Mouse (Mus musculus) forebrain, postnatal 0 days (tissue): ENCODE results near the gene D630045J12Rik. TPM values are rescaled to one million over a fixed set of nuclear protein-coding genes. Genes with fewer than 3 reads are reported as not detected.

ENCODE experiments used
- ATAC-seq: fragments of 200-750 bp; cut with Nextera tagmentation; 2 replicates; pipeline ENCODE4 v1.8.0; 2017; ENCODE audit warnings: mild to moderate bottlenecking, moderate library complexity
- DNase-seq: peaks from one replicate; pipeline ENCODE4 v3.0.0-alpha.2; 2015
- H3K27ac ChIP-seq: fragments of 300-500 bp; sonication (generic); 2 replicates; pipeline ENCODE4 v1.5.1; 2014; ENCODE audit warnings: low read depth, mild to moderate bottlenecking, antibody characterized with exemption, low read length, moderate library complexity, mixed read lengths
- H3K27me3 ChIP-seq: fragments of 300-500 bp; sonication (generic); 2 replicates; pipeline ENCODE4 v1.6.1; 2014; ENCODE audit warnings: mild to moderate bottlenecking, low read length, mixed read lengths; ENCODE audit not compliant: insufficient read depth
- H3K36me3 ChIP-seq: fragments of 300-500 bp; sonication (generic); 2 replicates; pipeline ENCODE4 v1.6.1; 2014; ENCODE audit warnings: mild to moderate bottlenecking, moderate library complexity; ENCODE audit not compliant: insufficient read depth
- H3K4me1 ChIP-seq: fragments of 300-500 bp; sonication (generic); 2 replicates; pipeline ENCODE4 v1.6.1; 2014; ENCODE audit warnings: antibody characterized with exemption; ENCODE audit not compliant: insufficient read depth
- H3K4me2 ChIP-seq: fragments of 300-500 bp; sonication (generic); 2 replicates; pipeline ENCODE4 v1.6.1; 2014; ENCODE audit warnings: low read depth, mild to moderate bottlenecking, moderate library complexity
- H3K4me3 ChIP-seq: fragments of 300-500 bp; sonication (generic); 2 replicates; pipeline ENCODE4 v1.5.1; 2014; ENCODE audit warnings: low read depth, low read length, mixed read lengths
- H3K9ac ChIP-seq: fragments of 300-500 bp; sonication (generic); 2 replicates; pipeline ENCODE4 v1.6.1; 2014; ENCODE audit warnings: mild to moderate bottlenecking
- H3K9me3 ChIP-seq: fragments of 300-500 bp; sonication (generic); 2 replicates; pipeline ENCODE4 v1.6.1; 2016; ENCODE audit warnings: low read length
- CTCF ChIP-seq: sonication (generic); IDR thresholded peaks from 2 replicates; pipeline ENCODE4 v1.5.1; 2016; ENCODE audit warnings: antibody characterized with exemption, control low read depth, low read depth
- WGBS: fragments of 180-500 bp; shearing (Covaris S2); extraction: QIAGEN DNeasy Blood & Tissue Kit; methylation state at CpG from one replicate; pipeline ENCODE4 v1.1.7; 2014; 5-methylcytosine and 5-hydroxymethylcytosine counted together
- polyA plus RNA-seq: library from polyadenylated mRNA; unstranded; fragments of >200 nt; fragmentation: Nextera tagmentation; extraction: Ambion mirVana; gene quantifications from 2 replicates; pipeline ENCODE4 v1.2.1, GENCODE M21; 2015
- total RNA-seq: library from RNA; depleted of rRNA; stranded (reverse); fragments of >200 nt; gene quantifications from 2 replicates; pipeline ENCODE4 v1.2.3, GENCODE M21; 2014

Gene D630045J12Rik
- total and polyA plus RNA-seq, 2 experiments from 2014 or later: 11.4 to 38.7 TPM

GRCm38 (mm10) chr6:38252766-38253735 is 758 bp downstream of the D630045J12Rik start:
- Histone ChIP-seq H3K9ac (peak overlapping the region; percentile 95), H3K9me3 (no peaks in the 10 kb centered on the region), H3K4me3 (peak overlapping the region; percentile 88), H3K36me3 (no peaks in the 10 kb centered on the region), H3K27me3 (no peaks in the 10 kb centered on the region), H3K27ac (peak overlapping the region; percentile 93), H3K4me1 (peaks cover 29% of the 10 kb centered on the region), H3K4me2 (peak overlapping the region; percentile 73)
- 1% methylated on average over 19 of the region's 19 CpGs for WGBS
- DNase-seq: peak; percentile 74
- peak; percentile 19 for ATAC-seq
- no peak for TF ChIP-seq CTCF

- H3K27ac ChIP-seq: 0 out of 2 replicates have a peak overlapping the region, but pooled peaks have one; percentile 93
- H3K9me3 ChIP-seq: no peaks in the 10 kb centered on the region
- peak overlapping the region; percentile 88 for H3K4me3 ChIP-seq
- no peak for TF ChIP-seq CTCF
- no peak for DNase-seq
- no peaks in the 10 kb centered on the region for H3K36me3 ChIP-seq
- 65% methylated on average over 10 of the region's 10 CpGs for WGBS
- H3K9ac ChIP-seq: peak overlapping the region; percentile 95
- H3K4me1 ChIP-seq: peaks cover 29% of the 10 kb centered on the region
- ATAC-seq: no peak
- peak overlapping the region; percentile 73 for H3K4me2 ChIP-seq
- no peaks in the 10 kb centered on the region for H3K27me3 ChIP-seq
Measured at GRCm38 (mm10) chr6:38252139-38252538, 1.7 kb downstream of the D630045J12Rik start.

GRCm38 (mm10) chr6:38251464-38251863 is 2.3 kb downstream of the D630045J12Rik start:
- no peak overlapping the region for H3K27ac ChIP-seq
- H3K4me2 ChIP-seq: peak overlapping the region; percentile 73
- H3K4me3 ChIP-seq: 0 out of 2 replicates have a peak overlapping the region, but pooled peaks have one; percentile 1
- ATAC-seq (no peak), DNase-seq (no peak)
- no peaks in the 10 kb centered on the region for H3K9me3 ChIP-seq
- WGBS: 52% methylated on average over 4 of the region's 4 CpGs
- peak overlapping the region; percentile 95; the same call in 1 of the 2 replicates for H3K9ac ChIP-seq
- H3K27me3 ChIP-seq: no peaks in the 10 kb centered on the region
- no peak for TF ChIP-seq CTCF
- H3K4me1 ChIP-seq: peaks cover 29% of the 10 kb centered on the region
- no peaks in the 10 kb centered on the region for H3K36me3 ChIP-seq

GRCm38 (mm10) chr6:38247362-38247761 is 6.4 kb downstream of the D630045J12Rik start:
- DNase-seq (no peak), ATAC-seq (no peak)
- no peak overlapping the region for H3K9ac ChIP-seq
- H3K9me3 ChIP-seq: no peaks in the 10 kb centered on the region
- H3K4me1 ChIP-seq: peaks cover 28% of the 10 kb centered on the region
- H3K27ac ChIP-seq: no peak overlapping the region
- no peaks in the 10 kb centered on the region for H3K36me3 ChIP-seq
- no peak for TF ChIP-seq CTCF
- no peaks in the 10 kb centered on the region for H3K27me3 ChIP-seq
- H3K4me3 ChIP-seq: no peak overlapping the region
- H3K4me2 ChIP-seq: no peak overlapping the region
- WGBS: 85% methylated on average over 4 of the region's 4 CpGs

GRCm38 (mm10) chr6:38244806-38245205 is 9.0 kb downstream of the D630045J12Rik start:
- Histone ChIP-seq H3K9ac (no peak overlapping the region), H3K27ac (no peak overlapping the region), H3K4me3 (no peak overlapping the region), H3K9me3 (no peaks in the 10 kb centered on the region), H3K27me3 (no peaks in the 10 kb centered on the region), H3K4me2 (no peak overlapping the region), H3K4me1 (0 out of 2 replicates have a peak, but pooled peaks cover 16% of the 10 kb centered on the region), H3K36me3 (no peaks in the 10 kb centered on the region)
- ATAC-seq (no peak), DNase-seq (no peak)
- no peak for TF ChIP-seq CTCF
- WGBS: 80% methylated on average over 3 of the region's 3 CpGs

GRCm38 (mm10) chr6:38244167-38244566 is 9.6 kb downstream of the D630045J12Rik start:
- H3K27me3 ChIP-seq: no peaks in the 10 kb centered on the region
- WGBS: 69% methylated on average over 3 of the region's 3 CpGs
- no peak for ATAC-seq
- H3K4me2 ChIP-seq: no peak overlapping the region
- no peak for DNase-seq
- H3K4me3 ChIP-seq: no peak overlapping the region
- no peaks in the 10 kb centered on the region for H3K9me3 ChIP-seq
- H3K4me1 ChIP-seq: 0 out of 2 replicates have a peak, but pooled peaks cover 11% of the 10 kb centered on the region
- no peak for TF ChIP-seq CTCF
- no peak overlapping the region for H3K27ac ChIP-seq
- H3K36me3 ChIP-seq: no peaks in the 10 kb centered on the region
- no peak overlapping the region for H3K9ac ChIP-seq

- no peak for ATAC-seq
- no peaks in the 10 kb centered on the region for H3K27me3 ChIP-seq
- H3K9me3 ChIP-seq: no peaks in the 10 kb centered on the region
- no peaks in the 10 kb centered on the region for H3K36me3 ChIP-seq
- H3K4me3 ChIP-seq: no peak overlapping the region
- 39% methylated on average over 5 of the region's 5 CpGs for WGBS
- 0 out of 2 replicates have a peak, but pooled peaks cover 9% of the 10 kb centered on the region for H3K4me1 ChIP-seq
- no peak overlapping the region for H3K9ac ChIP-seq
- H3K27ac ChIP-seq: no peak overlapping the region
- DNase-seq: no peak
- TF ChIP-seq CTCF: no peak
- no peak overlapping the region for H3K4me2 ChIP-seq
Measured at GRCm38 (mm10) chr6:38242833-38243232, 11.0 kb downstream of the D630045J12Rik start.
